Mouse (Mus musculus) urinary bladder, postnatal 14 days (tissue): ENCODE results near the gene Cpt1a.

Experiments used
- DNase-seq: peaks from one replicate; pipeline ENCODE4 v3.0.0; 2021; ENCODE audit warnings: low spot score

Cpt1a gene

GRCm38 (mm10) chr19:3322261-3322969 lies at the start of gene Cpt1a:
Cpt1a (plus strand) TSS chr19:3322334.
- peak; percentile 64 for DNase-seq

GRCm38 (mm10) chr19:3273331-3273730 lies 48.8 kb upstream of the Cpt1a start:
- no peak for DNase-seq

DNA sequence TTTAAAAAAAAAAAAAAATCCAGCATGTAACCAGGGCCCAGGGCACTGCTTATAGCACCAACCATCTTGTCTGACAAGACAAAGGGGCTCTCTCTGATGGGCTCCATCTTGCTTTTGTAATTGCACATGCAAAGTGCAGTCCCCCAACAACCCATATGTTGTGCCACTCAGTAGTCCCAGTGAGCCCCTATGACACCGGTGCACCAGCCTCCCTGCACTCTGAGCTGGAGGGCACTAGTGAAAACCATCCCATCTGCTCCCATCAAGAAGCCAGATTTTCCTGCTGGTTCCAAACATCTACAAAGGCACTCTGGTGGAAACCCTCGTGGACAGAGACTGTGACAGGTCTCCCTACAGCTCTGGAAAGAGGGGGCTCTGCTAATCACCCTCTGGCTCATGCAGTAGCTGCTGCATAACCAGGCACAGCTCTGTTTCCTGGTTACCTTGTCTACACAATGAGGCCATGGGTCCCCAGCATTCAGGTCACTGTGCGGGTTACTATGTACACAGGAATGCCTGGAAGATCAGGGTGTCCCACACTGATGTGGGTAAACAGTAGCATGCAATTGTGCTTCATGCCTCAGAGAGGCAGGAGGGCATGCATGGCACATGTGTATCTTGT lies 46.3 kb upstream of the Cpt1a start:
- no peak for DNase-seq

- no peak for DNase-seq
Observed at GRCm38 (mm10) chr19:3281886-3282285, 40.2 kb upstream of the Cpt1a start.

GRCm38 (mm10) chr19:3282572-3283467 lies 39.3 kb upstream of the Cpt1a start, which contains the start of the genes Mrpl21 and Ighmbp2:
Mrpl21 (plus strand) TSS chr19:3282901.
Ighmbp2 (minus strand) TSS chr19:3283017.
- peak; percentile 88 for DNase-seq

DNA sequence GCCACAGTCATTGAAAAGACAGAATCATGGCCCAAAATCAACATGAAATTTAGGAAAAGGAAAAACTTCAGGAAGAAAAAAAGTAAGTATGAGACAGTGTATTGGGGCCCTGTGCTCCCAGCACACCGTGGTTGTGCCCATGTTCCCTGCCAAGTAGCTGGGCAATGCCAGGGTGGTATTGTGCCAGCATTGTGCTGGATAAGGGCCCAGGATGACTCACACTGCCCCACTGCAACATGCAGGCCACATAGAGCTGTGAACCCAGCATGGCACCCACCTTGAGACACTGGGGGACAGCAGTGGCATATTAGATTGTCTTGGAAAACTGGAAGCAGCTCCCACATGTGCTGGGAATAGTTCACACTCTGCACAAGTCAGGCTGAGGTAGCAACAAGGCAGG lies 33.1 kb upstream of the Cpt1a start:
- no peak for DNase-seq

- DNase-seq, result peak; percentile 57
Observed at GRCm38 (mm10) chr19:3292028-3292427, 30.1 kb upstream of the Cpt1a start.

- no peak for DNase-seq
Observed at GRCm38 (mm10) chr19:3292993-3293392, 29.1 kb upstream of the Cpt1a start.

DNA sequence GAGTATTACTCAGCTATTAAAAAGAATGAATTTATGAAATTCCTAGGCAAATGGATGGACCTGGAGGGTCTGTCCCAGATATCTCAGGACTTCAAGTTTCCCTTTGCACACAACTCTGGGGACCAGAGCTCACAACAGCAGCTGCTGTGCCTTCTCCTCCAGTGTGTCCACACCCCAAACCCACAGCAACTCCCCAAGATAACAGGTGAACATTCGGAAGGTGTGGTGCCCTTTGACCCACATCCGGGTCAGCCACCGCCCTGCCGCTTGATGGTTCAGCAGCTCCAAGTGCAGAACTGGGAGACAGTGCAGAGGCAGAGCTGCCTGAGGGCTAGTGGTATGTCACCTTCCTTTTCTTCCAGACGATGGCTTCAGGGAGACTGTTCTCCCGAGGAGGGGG lies 26.9 kb upstream of the Cpt1a start:
- DNase-seq, result no peak

GRCm38 (mm10) chr19:3297034-3297433 lies 25.1 kb upstream of the Cpt1a start:
- DNase-seq, result no peak

GRCm38 (mm10) chr19:3297775-3298174 lies 24.4 kb upstream of the Cpt1a start:
- DNase-seq, result no peak

DNA sequence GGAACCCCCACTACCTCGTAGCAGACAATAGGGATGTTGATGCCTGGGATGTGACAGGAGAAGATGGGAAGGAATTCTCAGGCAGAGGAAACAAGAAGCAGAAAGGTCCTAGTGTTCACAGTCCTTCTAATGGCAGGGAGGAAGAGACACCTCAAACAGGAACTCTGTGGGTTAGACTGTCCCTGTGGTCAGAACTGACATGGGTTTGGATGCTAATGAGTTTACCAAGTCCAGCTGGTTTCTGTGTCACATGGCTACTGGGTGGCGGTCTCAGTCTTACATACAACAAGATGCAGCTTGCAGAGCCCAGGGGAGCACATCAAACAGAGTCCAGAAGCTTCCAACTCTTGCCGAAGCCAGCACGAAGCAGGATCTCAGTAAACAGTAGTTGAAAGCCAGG lies 18.1 kb upstream of the Cpt1a start:
- no peak for DNase-seq

GRCm38 (mm10) chr19:3307175-3307949 lies 14.8 kb upstream of the Cpt1a start:
- DNase-seq, result no peak

- DNase-seq, result no peak
Observed at GRCm38 (mm10) chr19:3319341-3319740, 2.8 kb upstream of the Cpt1a start.

DNA sequence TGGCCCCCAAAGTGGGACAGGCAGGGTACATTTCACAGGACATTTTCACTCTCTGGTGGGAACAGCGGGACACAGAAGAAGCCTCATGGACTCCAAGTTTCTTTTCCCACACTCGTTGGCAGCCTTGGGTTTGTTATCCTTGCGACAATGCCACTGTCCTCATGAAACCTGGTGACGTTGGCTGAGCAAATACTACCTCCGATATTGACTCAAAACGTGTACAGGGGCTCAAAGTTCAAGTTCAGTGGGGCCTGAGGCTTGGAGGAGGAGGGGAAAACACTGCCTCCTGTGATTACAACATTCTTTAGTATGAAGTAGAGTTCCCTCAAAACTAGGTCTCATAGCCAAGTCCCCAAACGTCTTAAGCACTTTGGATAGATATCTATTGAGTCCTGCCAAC lies 2.0 kb upstream of the Cpt1a start:
- DNase-seq, result no peak

- no peak for DNase-seq
Observed at GRCm38 (mm10) chr19:3320801-3321200, 1.3 kb upstream of the Cpt1a start.

DNA sequence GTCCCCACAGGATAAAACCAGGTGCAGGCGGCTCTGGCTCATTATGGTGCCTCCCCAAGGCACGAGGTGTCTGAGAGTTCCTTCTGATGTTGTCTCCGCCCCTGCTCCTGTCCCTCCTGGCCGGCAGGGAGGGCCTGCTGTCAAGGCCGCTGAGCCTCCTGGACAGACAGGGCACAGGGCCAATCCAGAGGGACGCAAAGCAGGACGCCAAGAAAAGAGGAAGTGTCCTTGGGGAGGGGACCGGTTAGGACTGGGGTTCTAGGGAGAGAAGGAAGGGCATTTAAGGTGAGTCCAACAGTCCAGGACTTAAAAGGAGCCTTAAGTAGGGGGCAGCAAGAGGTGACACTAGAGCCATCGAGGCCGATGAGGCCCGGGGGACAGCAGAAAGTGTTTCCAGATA lies 517 bp upstream of the Cpt1a start:
- DNase-seq, result peak; percentile 82

DNA sequence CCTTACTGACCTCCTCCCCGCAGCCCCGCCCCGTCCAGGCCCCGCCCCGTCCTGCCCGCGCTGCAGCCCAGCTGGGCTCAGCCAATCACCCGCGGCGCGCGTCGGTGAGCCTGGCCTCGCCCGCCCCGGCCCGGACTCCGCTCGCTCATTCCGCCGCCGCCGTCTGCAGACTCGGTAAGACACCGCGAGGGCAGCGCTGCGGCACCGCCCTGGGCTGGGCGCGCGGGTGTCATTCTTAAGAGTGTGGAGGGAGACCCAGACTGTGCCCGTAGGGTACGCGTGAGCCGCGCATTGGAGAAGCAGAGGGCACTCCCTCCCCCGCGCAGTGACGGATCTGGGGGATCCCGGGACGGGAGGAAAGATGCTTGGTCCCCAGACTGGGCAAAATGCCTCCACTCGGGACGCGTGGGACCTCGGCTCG lies 1.1 kb downstream of the Cpt1a start:
- peak; percentile 93 for DNase-seq

GRCm38 (mm10) chr19:3323753-3324270 lies 1.7 kb downstream of the Cpt1a start:
- DNase-seq, result peak; percentile 74

GRCm38 (mm10) chr19:3324271-3324811 lies 2.2 kb downstream of the Cpt1a start:
- peak; percentile 47 for DNase-seq
